Mouse (Mus musculus) megakaryocyte, embryonic 14.5 days (primary cell): ENCODE measurements at regions not wholly inside any gene's neighbourhood (a gene's known extent, or its start where the extent isn't known, plus 50 kb on each side); places are given as distances from the start of the nearest gene placed in this dataset.

Experiments used
- FLI1 ChIP-seq: IDR thresholded peaks from 2 replicates; pipeline ENCODE4 v1.6.1; 2012; ENCODE audit warnings: low read length, inconsistent platforms, mixed read lengths
- GATA1 ChIP-seq: IDR thresholded peaks from 3 replicates; pipeline ENCODE4 v1.6.1; 2012; ENCODE audit warnings: mixed read lengths, low read length, inconsistent platforms, borderline replicate concordance

GRCm38 (mm10) chr4:135039234-135039633, 81.2 kb upstream of the Runx3 start:
- TF ChIP-seq GATA1 = no peak
- TF ChIP-seq FLI1 = no peak
